Mouse (Mus musculus) spleen, embryonic (tissue): Measurements from ENCODE around the gene Nr2f6.

Source experiments
- CTCF ChIA-PET: fragments of 350-600 bp; sonication (Branson Sonifier 250); formaldehyde crosslinking; loops from one replicate; lab custom pipeline; 2022; lab: Charles Lee

Nr2f6 gene

DNA sequence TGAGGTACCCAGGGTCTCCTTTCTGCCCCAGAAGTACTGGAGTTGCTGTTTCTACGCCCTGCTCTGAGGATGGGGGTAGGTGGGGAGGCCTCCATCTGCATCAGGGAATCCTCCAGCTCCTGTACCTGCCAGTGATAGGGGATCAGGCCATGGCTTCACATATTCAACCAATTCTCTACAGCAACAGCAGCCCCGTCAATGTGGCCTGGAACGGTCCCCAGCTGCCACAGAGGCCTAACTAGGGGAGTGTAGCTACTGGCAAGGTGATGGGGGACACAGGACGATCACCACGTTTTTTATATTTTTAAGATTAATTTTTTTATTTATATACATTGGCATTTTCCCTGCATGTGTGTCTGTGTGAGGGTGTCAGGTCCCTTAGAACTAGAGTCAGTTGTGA lies 10.6 kb upstream of the Nr2f6 start:
- CTCF ChIA-PET, result no interaction called here

DNA sequence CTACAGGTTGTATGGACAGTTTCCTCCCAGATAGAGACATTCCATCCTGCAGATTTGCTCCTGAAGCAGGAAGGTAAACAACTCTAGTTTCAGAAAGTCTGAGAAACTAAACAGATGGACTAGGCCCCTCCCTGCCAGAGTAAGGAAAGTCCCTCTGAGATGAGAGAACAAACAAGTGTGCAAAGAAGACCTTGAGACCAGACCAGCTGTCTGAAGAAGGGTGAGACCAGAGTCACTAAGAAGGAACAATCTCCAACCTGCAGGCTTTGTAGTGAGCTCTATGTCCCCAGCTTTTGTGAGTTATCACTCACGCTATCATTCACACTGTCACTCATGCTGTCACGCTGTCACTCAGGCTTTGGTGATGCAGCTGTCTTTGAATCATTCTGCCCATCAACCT lies 9.9 kb upstream of the Nr2f6 start:
- CTCF ChIA-PET, result no interaction called here

- CTCF ChIA-PET, result no interaction called here
Observed at GRCm38 (mm10) chr8:71388267-71388666, 6.5 kb upstream of the Nr2f6 start.

GRCm38 (mm10) chr8:71385212-71385835 lies 3.6 kb upstream of the Nr2f6 start:
- CTCF ChIA-PET, result no interaction called here

DNA sequence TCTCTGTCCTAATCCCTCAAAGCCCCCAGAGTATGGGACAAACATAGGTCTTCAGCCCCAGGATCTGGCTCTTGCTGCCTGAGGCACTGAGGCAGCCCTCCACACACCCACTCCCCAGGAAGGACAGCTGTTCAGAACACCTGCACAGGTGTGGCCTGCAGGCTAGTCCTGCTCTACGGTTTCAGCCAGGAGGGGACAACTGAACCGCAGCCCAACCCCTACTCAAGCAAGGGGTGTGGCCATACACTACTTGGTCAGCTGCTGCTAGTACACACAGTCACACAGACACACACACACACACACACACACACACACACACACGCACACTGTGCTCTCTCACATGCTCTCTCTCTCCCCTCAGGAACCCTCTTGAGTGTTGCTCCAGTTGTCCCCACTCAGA lies 2.1 kb upstream of the Nr2f6 start:
- CTCF ChIA-PET, result no interaction called here

DNA sequence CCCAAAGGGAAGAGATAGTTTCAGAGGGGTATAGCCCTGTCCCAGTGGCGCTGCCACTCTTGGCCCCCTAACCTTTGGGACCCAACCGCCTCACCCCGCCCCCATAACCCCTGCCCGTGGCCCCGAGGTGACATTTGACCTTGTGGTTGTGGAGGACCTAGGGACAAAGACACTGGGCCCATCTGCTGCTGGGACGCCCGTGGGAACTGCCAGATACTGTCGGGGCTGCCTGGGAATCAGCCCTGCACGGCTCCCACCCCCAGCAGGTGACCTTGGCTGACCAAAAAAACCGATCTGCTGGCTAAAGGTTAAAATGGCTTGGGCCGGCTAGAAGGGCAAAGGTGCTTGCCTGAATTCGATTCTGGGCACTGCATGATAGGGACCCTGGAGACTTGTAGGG lies 1.6 kb upstream of the Nr2f6 start:
- CTCF ChIA-PET, result no interaction called here

DNA sequence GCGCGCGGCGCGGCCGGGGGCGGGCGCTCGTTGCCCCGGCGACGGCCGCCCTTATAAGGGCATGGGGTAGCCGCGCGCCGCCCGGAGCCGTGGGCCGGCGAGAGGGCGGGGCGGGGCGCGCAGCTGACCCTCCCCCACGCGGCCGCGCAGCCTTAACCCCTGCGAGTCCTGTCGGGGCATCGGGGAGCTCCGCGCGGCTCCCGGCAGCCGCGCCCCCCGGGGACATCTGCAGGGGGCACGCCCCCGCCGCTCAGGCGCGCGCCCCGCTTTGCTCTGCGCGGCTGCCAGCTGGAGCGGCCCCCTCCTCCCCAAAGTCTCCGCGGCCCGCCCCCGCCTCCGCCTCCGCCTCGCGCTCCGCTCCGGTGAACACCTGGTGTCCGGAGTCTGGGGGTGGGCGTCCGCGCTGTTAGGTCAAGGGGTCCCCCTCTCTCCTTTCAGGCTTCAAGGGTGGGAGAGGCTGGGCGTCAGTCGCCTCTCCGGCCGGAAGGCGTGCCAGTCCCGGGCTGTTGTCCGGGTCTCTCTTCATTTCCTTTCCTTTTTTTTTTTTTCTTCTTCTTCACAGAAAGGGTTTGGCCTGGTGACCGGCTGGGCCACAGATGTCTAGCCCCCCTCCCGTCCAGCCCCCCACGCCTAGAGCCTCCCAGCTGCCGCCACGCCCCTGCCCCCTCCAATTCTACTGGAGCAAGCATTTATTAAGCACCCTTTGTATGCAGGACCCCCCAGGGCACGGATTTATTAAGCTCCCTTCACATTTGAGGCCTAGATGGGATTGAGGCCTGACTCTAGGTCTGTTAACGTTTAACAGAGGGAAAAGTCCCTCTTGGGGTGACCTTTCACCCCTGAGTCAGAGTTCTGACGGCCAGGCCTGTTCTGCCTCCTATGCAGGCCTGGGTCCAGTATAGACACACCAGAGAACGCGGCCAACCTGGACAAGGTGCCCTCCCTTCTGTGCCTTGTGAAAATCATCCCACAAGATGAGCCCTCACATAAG lies 506 bp upstream of the Nr2f6 start:
- CTCF ChIA-PET, result interaction anchor here (0.7 to 0.9 kb wide), 2 partner anchors 9 to 785 kb away, joined by 3 to 6 read pairs; no protein-coding TSS in a partner anchor

- CTCF ChIA-PET, result no interaction called here
Observed at GRCm38 (mm10) chr8:71380178-71381171, 1.3 kb downstream of the Nr2f6 start.

DNA sequence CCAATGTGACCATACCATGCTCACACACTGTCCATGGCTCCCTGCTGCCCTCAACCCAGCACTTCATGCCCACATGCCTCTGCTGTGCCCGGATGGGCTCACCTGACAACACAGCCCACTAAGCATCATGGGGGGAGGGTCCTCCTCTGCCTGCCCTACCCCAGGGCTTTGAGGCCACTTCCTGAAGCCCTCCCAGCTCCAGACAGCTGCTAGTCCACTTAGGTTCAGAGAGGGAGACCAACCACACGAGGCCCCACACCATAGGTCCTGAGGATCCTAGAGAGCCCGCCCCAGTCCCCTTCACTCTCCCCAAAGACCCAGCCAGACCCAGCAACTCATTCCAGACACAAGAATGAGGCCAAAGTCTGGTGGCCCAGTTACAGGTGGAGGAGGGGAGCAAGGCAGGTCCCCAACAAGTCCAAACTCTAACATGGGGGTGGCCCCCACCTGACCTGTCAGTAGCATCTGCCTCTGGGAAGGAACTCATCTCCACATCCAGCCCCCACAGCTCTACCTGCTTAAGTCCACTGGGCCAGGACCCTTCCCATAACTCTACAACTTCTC lies 2.2 kb downstream of the Nr2f6 start:
- CTCF ChIA-PET, result no interaction called here

GRCm38 (mm10) chr8:71379008-71379407 lies 2.8 kb downstream of the Nr2f6 start:
- CTCF ChIA-PET, result no interaction called here

DNA sequence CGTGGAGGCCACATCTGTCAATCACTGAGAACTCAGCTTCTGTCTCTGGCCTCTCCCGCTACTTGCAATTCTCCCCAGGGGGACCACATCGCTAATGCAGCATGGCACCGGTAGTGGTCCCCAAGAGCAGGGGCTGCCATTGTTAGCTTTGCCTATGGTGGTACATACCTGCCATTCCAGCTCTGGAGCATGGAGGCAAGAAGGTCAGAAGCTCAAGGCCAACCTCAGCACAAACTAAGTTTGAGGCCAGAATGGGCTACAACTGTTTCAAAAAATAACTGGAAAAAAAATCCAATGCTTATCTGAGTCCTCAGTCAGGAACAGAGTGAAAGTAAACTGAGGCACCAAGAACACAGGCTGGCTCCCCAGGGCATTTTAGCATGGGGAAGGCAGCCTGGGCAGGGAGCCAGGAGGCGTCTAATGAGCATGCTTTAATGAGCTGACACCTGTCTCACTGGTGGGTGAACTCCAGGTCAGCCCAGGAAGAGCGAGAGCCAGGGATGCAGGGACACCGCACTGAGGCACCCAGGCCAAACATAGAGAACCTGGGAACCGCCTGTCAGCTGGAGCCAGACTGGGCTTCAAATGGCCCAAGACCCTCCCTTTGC lies 5.2 kb downstream of the Nr2f6 start:
- CTCF ChIA-PET, result interaction anchor here (0.8 kb wide), 1 partner anchor 658 kb away, joined by 3 read pairs; the partner anchor contains the start of gene Gm3336

- CTCF ChIA-PET, result no interaction called here
Observed at GRCm38 (mm10) chr8:71375581-71376422, 6.0 kb downstream of the Nr2f6 start.

- CTCF ChIA-PET, result no interaction called here
Observed at GRCm38 (mm10) chr8:71374616-71375206, 7.0 kb downstream of the Nr2f6 start.

GRCm38 (mm10) chr8:71373000-71373399 lies 8.8 kb downstream of the Nr2f6 start:
- CTCF ChIA-PET, result interaction anchor here (0.6 to 0.8 kb wide), 2 partner anchors 9 to 26 kb away, joined by 3 to 4 read pairs; partner anchors contain the start of gene Nr2f6

- CTCF ChIA-PET, result interaction anchor here (0.6 kb wide), 1 partner anchor 156 kb away, joined by 3 read pairs; no protein-coding TSS in a partner anchor
Observed at GRCm38 (mm10) chr8:71372427-71372826, 9.3 kb downstream of the Nr2f6 start.

GRCm38 (mm10) chr8:71371236-71371848 lies 10.4 kb downstream of the Nr2f6 start, which contains the start of gene Ocel1:
TSS of gene Ocel1 (plus strand) at chr8:71371298.
- CTCF ChIA-PET, result interaction anchor here (0.5 to 0.7 kb wide), 3 partner anchors 23 to 671 kb away, joined by 3 to 10 read pairs (median 4); no protein-coding TSS in a partner anchor

DNA sequence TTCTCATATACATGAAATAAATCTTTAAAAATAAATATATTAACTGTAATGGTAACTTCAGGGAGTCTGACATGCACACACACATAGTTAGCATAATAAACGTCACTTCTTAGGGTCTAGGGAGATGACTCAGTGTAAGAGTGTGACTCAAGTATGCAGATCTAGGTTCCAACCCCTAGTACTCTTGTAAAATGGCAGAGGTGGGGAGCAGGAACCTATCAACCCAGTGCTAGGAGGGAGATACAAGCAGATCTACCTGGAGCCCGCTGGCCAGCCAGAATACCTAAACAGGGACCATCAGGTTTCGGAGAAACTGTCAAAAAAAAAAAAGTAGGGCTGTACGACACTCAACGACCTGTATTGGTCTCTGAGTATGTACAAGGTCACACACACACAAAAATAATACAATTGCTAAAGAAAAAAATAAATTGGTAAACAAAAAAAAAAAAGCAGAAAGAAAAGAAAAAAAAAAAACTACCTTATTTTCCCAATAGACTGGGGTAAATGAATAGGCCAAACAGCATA lies 11.0 kb downstream of the Nr2f6 start:
- CTCF ChIA-PET, result interaction anchor here (0.7 kb wide), 2 partner anchors 22 to 671 kb away, joined by 3 to 4 read pairs; no protein-coding TSS in a partner anchor

DNA sequence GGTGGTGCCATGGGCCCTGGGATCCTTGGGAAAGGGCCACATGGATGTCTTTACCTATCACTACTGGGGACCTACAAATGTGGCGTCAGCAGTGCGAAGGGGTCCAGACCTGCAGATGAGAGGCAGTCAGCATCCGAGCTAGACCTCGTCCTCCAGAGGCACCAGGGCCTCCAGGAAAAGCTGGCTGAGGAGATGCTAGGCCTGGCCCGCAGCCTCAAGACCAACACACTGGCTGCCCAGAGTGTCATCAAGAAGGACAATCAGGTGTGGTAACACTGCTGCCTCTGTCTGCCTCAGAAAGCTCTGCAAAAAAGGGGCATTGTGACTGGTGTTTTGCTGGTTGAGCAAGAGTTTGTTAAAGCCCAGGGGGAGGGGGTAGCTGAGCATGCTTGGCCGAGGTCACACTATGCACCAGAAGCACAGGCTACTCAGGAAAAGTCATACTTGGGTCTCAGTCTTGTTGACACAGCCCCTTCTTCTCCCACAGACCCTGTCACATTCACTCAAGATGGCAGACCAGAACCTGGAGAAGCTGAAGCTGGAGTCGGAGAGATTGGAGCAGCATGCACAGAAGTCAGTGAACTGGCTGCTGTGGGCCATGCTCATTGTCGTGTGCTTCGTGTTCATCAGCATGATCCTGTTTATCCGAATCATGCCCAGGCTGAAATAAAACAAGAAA lies 12.6 kb downstream of the Nr2f6 start:
- CTCF ChIA-PET, result no interaction called here
